Mouse (Mus musculus): ENCODE measurements around the gene Otulinl.

Gene Otulinl

DNA sequence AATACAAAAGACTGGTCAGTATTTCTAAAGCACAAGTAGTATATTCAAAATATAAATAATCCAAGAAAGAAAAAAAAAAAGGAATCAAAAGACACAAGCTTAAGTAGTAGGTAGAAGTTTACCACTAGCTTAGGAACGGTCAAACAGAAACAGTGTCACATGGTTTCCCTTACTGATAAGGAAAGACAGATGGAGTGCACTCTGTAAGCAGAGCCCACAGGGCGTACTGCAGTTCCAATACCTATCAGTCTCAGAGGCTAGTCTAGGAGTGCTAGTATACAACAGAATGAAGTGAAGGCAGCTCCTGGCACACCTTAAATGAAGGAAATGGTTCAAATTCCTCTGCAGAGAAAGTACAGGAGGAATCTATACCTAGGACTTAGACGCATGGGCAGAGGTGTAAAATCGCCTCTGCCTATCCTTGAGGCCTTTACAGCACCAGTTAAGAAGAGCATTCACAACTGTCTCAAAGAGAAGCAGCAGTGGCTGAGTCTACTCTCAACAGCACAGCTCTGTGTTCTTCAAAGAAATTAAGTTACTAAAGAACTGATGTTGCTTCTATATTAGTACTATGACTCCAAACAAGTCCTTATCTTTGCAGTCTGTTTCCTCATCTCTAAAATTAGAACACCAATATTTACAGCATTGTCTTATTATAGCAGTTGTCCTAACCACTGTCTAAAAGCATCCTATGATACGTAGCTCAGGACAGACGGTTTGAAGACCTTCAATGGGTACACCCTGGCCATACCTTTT, 62.4 kb downstream of the Otulinl start:
- TF ChIP-seq GATA4 (IDR thresholded peaks at IDR 0.05; ENCODE audit: insufficient replicate concordance, low read length) = peak; percentile 32; the same call in 1 of the 2 replicates

DNA sequence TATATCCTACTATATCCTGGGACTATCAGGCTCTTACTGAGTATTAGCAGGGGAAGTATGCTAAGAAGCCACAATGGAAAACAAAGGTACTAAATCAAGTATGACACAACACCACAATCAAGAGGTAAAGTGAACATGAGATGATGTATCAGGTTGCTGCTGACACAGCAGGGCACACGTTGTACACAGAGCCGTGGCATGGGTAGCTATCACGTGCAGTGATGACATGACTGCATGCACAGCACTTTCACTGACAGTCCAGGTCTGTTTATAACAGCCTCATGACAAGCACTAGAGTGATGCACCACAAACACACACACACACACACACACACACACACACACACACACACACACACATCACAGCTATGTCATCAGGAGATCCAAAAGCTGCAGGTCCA, 64.2 kb downstream of the Otulinl start:
- no peak for TF ChIP-seq GATA4 (IDR thresholded peaks at IDR 0.05; ENCODE audit: insufficient replicate concordance, low read length)

DNA sequence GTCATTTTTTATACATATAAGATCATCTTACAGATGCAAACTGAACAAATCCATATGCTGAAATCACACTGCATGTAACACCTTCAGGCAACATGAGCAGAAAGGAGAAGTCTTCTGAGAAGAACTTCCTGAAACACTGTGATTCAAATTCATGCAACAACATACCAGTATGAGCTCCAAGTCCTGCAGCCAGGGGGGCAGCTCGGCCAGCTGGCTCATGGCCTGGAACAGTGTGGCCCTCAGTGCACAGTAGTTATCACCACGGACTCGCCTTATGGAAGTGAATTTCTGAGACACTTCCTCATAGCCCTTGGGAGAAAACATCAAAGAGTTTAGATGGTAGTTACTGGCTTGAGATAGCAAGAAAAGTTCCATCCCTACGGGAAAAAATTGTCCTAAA, 65.2 kb downstream of the Otulinl start:
- TF ChIP-seq GATA4 (IDR thresholded peaks at IDR 0.05; ENCODE audit: insufficient replicate concordance, low read length) = peak; percentile 71; the same call in 1 of the 2 replicates

DNA sequence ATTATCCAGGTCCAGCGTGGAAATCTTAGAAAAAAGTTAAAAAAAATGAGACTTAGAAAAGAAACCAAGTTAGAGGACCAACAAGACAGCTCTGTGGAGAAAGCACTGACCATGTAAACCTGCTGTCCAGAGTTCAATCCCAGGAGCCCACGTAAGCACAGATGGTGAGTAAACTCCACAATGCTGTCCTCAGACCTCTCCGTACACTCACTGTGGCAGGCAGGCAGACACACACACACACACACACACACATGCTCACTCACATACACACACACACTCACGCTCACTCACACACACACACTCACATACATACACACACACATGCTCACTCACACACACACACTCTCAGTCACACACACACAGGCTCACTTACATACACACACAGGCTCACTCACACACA, 68.1 kb downstream of the Otulinl start:
- TF ChIP-seq GATA4 (IDR thresholded peaks at IDR 0.05; ENCODE audit: insufficient replicate concordance, low read length) = no peak

DNA sequence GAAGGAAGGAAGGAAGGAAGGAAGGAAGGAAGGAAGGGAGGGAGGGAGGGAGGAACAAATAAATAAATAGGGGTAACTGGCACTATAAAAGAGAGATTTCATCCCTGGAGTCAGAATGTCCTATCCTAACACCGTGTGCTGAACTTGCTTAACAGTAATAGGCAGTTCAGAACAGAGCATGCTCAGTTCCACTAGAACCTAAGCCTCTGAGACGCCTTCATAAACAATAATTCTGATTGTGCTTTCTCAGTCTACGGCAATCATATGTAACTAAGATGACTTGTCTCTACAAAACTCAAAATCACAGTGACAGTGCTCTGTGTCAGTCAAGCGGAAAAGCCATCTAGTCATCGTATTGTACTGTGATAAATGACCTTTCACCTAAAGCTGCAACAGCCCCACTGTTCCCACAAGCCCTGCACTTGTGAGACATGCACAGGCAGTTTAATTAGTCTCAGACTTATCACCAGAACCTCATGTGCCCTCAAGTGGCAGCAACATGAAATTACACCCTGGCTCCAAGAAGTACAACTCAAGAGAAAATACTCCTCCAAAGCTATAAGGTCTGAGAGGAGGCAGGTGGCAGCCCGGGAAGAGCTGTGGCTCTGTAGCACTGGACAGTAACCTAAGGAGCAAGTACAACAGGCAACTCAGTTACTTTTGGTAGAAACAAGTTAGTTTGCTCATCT, 68.7 kb downstream of the Otulinl start:
- TF ChIP-seq GATA4 (IDR thresholded peaks at IDR 0.05; ENCODE audit: insufficient replicate concordance, low read length) = no peak; the same call in 1 of the 2 replicates

DNA sequence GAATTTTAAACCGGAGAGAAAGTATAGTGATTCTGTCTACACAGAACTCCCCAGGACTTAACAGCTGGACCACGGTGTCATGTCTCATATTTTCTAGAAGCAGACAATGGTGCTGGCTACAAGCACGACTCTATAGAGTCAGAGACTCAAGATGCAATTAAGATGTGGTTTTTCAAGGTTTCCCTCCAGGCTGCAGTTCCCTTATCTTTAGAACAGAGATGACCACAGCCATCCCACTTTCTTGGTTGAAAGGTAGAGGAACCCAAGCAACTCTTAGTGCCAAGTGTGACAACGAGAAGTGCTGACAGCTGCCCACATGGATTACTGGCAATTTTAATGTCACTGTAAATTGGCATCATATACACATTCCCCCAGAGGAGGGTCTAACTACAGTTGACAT, 71.8 kb downstream of the Otulinl start:
- TF ChIP-seq GATA4 (IDR thresholded peaks at IDR 0.05; ENCODE audit: insufficient replicate concordance, low read length) = no peak

DNA sequence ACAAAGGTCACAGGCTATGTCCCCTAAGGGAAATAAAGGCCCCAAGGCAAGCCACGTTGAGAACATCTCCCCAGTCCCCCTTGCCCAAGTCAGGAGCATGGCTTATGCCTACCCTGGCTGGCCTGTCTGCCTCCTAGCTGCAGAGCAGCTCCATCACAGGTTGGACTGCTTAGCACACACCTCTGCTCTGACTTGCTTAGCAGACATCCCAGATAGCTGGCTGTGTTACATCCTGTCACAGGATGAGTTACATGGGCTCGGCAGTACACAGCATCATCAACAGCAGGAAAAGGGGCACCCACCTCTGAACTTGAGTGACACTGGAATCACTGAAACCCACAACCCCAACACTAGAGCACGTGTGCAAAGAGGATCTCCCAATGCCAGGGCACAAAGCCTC, 76.1 kb downstream of the Otulinl start:
- TF ChIP-seq GATA4 (IDR thresholded peaks at IDR 0.05; ENCODE audit: insufficient replicate concordance, low read length) = no peak

All from liver, adult (tissue).